Mouse (Mus musculus) G1E-ER4 (cell line): ENCODE data around the gene Itpa. TPM values are rescaled to one million over a fixed set of nuclear protein-coding genes. Genes with fewer than 3 reads are reported as not detected.

Experiments
- GATA1 ChIP-seq: IDR thresholded peaks from one replicate; pipeline ENCODE4 v1.8.0; 2012; ENCODE audit warnings: low read length, inconsistent platforms
- polyA plus RNA-seq: library from polyadenylated mRNA; stranded (reverse); fragments of >175 nt; gene quantifications from 2 replicates; pipeline ENCODE4 v1.2.3, GENCODE M21; 2012

The Itpa gene
- polyA plus RNA-seq, 1 experiment, result 6.5 TPM

GRCm38 (mm10) chr2:130642684-130643369 lies 24.6 kb upstream of the Itpa start, which contains the start of gene Lzts3:
TSS of gene Lzts3 (minus strand) at chr2:130642803.
- TF ChIP-seq GATA1, result no peak

- TF ChIP-seq GATA1, result no peak
Observed at GRCm38 (mm10) chr2:130645198-130645597, 22.2 kb upstream of the Itpa start.

GRCm38 (mm10) chr2:130653303-130653702 lies 14.1 kb upstream of the Itpa start:
- TF ChIP-seq GATA1, result no peak

GRCm38 (mm10) chr2:130653760-130654159 lies 13.7 kb upstream of the Itpa start:
- no peak for TF ChIP-seq GATA1

GRCm38 (mm10) chr2:130655660-130656339 lies 11.6 kb upstream of the Itpa start:
- TF ChIP-seq GATA1, result no peak

- no peak for TF ChIP-seq GATA1
Observed at GRCm38 (mm10) chr2:130656536-130656935, 10.9 kb upstream of the Itpa start.

- TF ChIP-seq GATA1, result no peak
Observed at GRCm38 (mm10) chr2:130657541-130657940, 9.9 kb upstream of the Itpa start.

GRCm38 (mm10) chr2:130658530-130658929 lies 8.9 kb upstream of the Itpa start:
- no peak for TF ChIP-seq GATA1

GRCm38 (mm10) chr2:130663342-130663741 lies 4.1 kb upstream of the Itpa start:
- no peak for TF ChIP-seq GATA1

GRCm38 (mm10) chr2:130664102-130664701 lies 3.2 kb upstream of the Itpa start, which contains the start of gene Ddrgk1:
TSS of gene Ddrgk1 (minus strand) at chr2:130664659.
- TF ChIP-seq GATA1, result no peak

- no peak for TF ChIP-seq GATA1
Observed at GRCm38 (mm10) chr2:130677211-130677610, 9.8 kb downstream of the Itpa start.

GRCm38 (mm10) chr2:130679154-130679553 lies 11.7 kb downstream of the Itpa start:
- TF ChIP-seq GATA1, result no peak

- no peak for TF ChIP-seq GATA1
Observed at GRCm38 (mm10) chr2:130679899-130680298, 12.5 kb downstream of the Itpa start.

GRCm38 (mm10) chr2:130681531-130681930 lies 14.1 kb downstream of the Itpa start:
- no peak for TF ChIP-seq GATA1

GRCm38 (mm10) chr2:130685426-130685825 lies 18.0 kb downstream of the Itpa start:
- no peak for TF ChIP-seq GATA1

GRCm38 (mm10) chr2:130689011-130689410 lies 21.6 kb downstream of the Itpa start:
- no peak for TF ChIP-seq GATA1
